Mouse (Mus musculus): ENCODE data around the gene Hax1. TPM values are rescaled to one million over a fixed set of nuclear protein-coding genes. Genes with fewer than 3 reads are reported as not detected.
A peak's percentile ranks its signal among the peaks of the same experiment; 100 is the strongest.

Hax1 gene
- polyA plus RNA-seq, 1 experiment from 2014 or later, result 172 TPM

GRCm38 (mm10) chr3:89997791-89998495, 637 bp downstream of the Hax1 start:
- WGBS, result 7% methylated on average over 20 of the region's 23 CpGs
- Histone ChIP-seq H3K4me3 (ENCODE audit: low read depth, low read length) (peak overlapping the region; percentile 67), H3K9me3 (ENCODE audit: control insufficient read depth, low read length) (no peaks in the 10 kb centered on the region), H3K9ac (ENCODE audit: low read length) (peak overlapping the region; percentile 63), H3K27me3 (ENCODE audit: control insufficient read depth, insufficient read depth, low read length) (no peaks in the 10 kb centered on the region), H3K36me3 (ENCODE audit: control insufficient read depth, insufficient read depth, low read length) (peaks cover 8% of the 10 kb centered on the region), H3K4me2 (ENCODE audit: low read depth) (peak overlapping the region; percentile 71), H3K4me1 (ENCODE audit: control insufficient read depth, insufficient read depth, low read length) (0 out of 2 replicates have a peak, but pooled peaks cover 3% of the 10 kb centered on the region), H3K27ac (ENCODE audit: low read depth, low read length) (no peak overlapping the region)
- ATAC-seq (ENCODE audit: insufficient read depth, low FRiP score, low TSS enrichment), result peak; percentile 65
- DNase-seq (ENCODE audit: low spot score), result no peak

GRCm38 (mm10) chr3:89994807-89995515, 3.6 kb downstream of the Hax1 start:
- H3K4me3 ChIP-seq (ENCODE audit: low read depth, low read length), result no peak overlapping the region
- ATAC-seq (ENCODE audit: insufficient read depth, low FRiP score, low TSS enrichment) (no peak), DNase-seq (ENCODE audit: low spot score) (no peak)
- H3K4me2 ChIP-seq (ENCODE audit: low read depth), result no peak overlapping the region
- peaks cover 2% of the 10 kb centered on the region; the same call in 1 of the 2 replicates for H3K36me3 ChIP-seq (ENCODE audit: control insufficient read depth, insufficient read depth, low read length)
- no peaks in the 10 kb centered on the region for H3K9me3 ChIP-seq (ENCODE audit: control insufficient read depth, low read length)
- H3K9ac ChIP-seq (ENCODE audit: low read length), result no peak overlapping the region
- 0 out of 2 replicates have a peak, but pooled peaks cover 3% of the 10 kb centered on the region for H3K4me1 ChIP-seq (ENCODE audit: control insufficient read depth, insufficient read depth, low read length)
- no peaks in the 10 kb centered on the region for H3K27me3 ChIP-seq (ENCODE audit: control insufficient read depth, insufficient read depth, low read length)
- 94% methylated on average over 5 of the region's 5 CpGs for WGBS
- no peak overlapping the region for H3K27ac ChIP-seq (ENCODE audit: low read depth, low read length)

- Histone ChIP-seq H3K27ac (ENCODE audit: low read depth, low read length) (no peak overlapping the region), H3K9ac (ENCODE audit: low read length) (no peak overlapping the region), H3K27me3 (ENCODE audit: control insufficient read depth, insufficient read depth, low read length) (no peaks in the 10 kb centered on the region), H3K4me2 (ENCODE audit: low read depth) (no peak overlapping the region), H3K4me1 (ENCODE audit: control insufficient read depth, insufficient read depth, low read length) (no peaks in the 10 kb centered on the region), H3K36me3 (ENCODE audit: control insufficient read depth, insufficient read depth, low read length) (no peaks in the 10 kb centered on the region), H3K9me3 (ENCODE audit: control insufficient read depth, low read length) (no peaks in the 10 kb centered on the region), H3K4me3 (ENCODE audit: low read depth, low read length) (no peak overlapping the region)
- WGBS, result 93% methylated on average over 4 of the region's 4 CpGs
- ATAC-seq (ENCODE audit: insufficient read depth, low FRiP score, low TSS enrichment) (no peak), DNase-seq (ENCODE audit: low spot score) (no peak)
These were observed 10.8 kb downstream of the Hax1 start for GRCm38 (mm10) chr3:89987822-89988221.

GRCm38 (mm10) chr3:89987211-89987610, 11.4 kb downstream of the Hax1 start:
- Histone ChIP-seq H3K27ac (ENCODE audit: low read depth, low read length) (no peak overlapping the region), H3K4me3 (ENCODE audit: low read depth, low read length) (no peak overlapping the region), H3K4me2 (ENCODE audit: low read depth) (no peak overlapping the region), H3K4me1 (ENCODE audit: control insufficient read depth, insufficient read depth, low read length) (no peaks in the 10 kb centered on the region), H3K36me3 (ENCODE audit: control insufficient read depth, insufficient read depth, low read length) (no peaks in the 10 kb centered on the region), H3K27me3 (ENCODE audit: control insufficient read depth, insufficient read depth, low read length) (no peaks in the 10 kb centered on the region), H3K9me3 (ENCODE audit: control insufficient read depth, low read length) (no peaks in the 10 kb centered on the region), H3K9ac (ENCODE audit: low read length) (no peak overlapping the region)
- 67% methylated on average over 3 of the region's 3 CpGs for WGBS
- DNase-seq (ENCODE audit: low spot score), result no peak
- ATAC-seq (ENCODE audit: insufficient read depth, low FRiP score, low TSS enrichment), result no peak

GRCm38 (mm10) chr3:89982426-89982825, 16.2 kb downstream of the Hax1 start:
- ATAC-seq (ENCODE audit: insufficient read depth, low FRiP score, low TSS enrichment) (no peak), DNase-seq (ENCODE audit: low spot score) (no peak)
- no peaks in the 10 kb centered on the region for H3K36me3 ChIP-seq (ENCODE audit: control insufficient read depth, insufficient read depth, low read length)
- H3K4me2 ChIP-seq (ENCODE audit: low read depth), result no peak overlapping the region
- no peak overlapping the region for H3K9ac ChIP-seq (ENCODE audit: low read length)
- no peaks in the 10 kb centered on the region for H3K9me3 ChIP-seq (ENCODE audit: control insufficient read depth, low read length)
- WGBS, result 76% methylated on average over 5 of the region's 5 CpGs
- no peaks in the 10 kb centered on the region for H3K4me1 ChIP-seq (ENCODE audit: control insufficient read depth, insufficient read depth, low read length)
- no peaks in the 10 kb centered on the region for H3K27me3 ChIP-seq (ENCODE audit: control insufficient read depth, insufficient read depth, low read length)
- no peak overlapping the region for H3K4me3 ChIP-seq (ENCODE audit: low read depth, low read length)
- H3K27ac ChIP-seq (ENCODE audit: low read depth, low read length), result no peak overlapping the region

GRCm38 (mm10) chr3:89976859-89977258, 21.7 kb downstream of the Hax1 start:
- Histone ChIP-seq H3K9ac (ENCODE audit: low read length) (no peak overlapping the region), H3K4me3 (ENCODE audit: low read depth, low read length) (no peak overlapping the region), H3K9me3 (ENCODE audit: control insufficient read depth, low read length) (no peaks in the 10 kb centered on the region), H3K36me3 (ENCODE audit: control insufficient read depth, insufficient read depth, low read length) (no peaks in the 10 kb centered on the region), H3K27me3 (ENCODE audit: control insufficient read depth, insufficient read depth, low read length) (no peaks in the 10 kb centered on the region), H3K4me1 (ENCODE audit: control insufficient read depth, insufficient read depth, low read length) (no peaks in the 10 kb centered on the region), H3K4me2 (ENCODE audit: low read depth) (no peak overlapping the region), H3K27ac (ENCODE audit: low read depth, low read length) (no peak overlapping the region)
- DNase-seq (ENCODE audit: low spot score), result no peak
- ATAC-seq (ENCODE audit: insufficient read depth, low FRiP score, low TSS enrichment), result no peak

- H3K9me3 ChIP-seq (ENCODE audit: control insufficient read depth, low read length), result no peaks in the 10 kb centered on the region
- no peak overlapping the region for H3K27ac ChIP-seq (ENCODE audit: low read depth, low read length)
- no peaks in the 10 kb centered on the region for H3K36me3 ChIP-seq (ENCODE audit: control insufficient read depth, insufficient read depth, low read length)
- ATAC-seq (ENCODE audit: insufficient read depth, low FRiP score, low TSS enrichment) (no peak), DNase-seq (ENCODE audit: low spot score) (no peak)
- peaks cover 6% of the 10 kb centered on the region for H3K4me1 ChIP-seq (ENCODE audit: control insufficient read depth, insufficient read depth, low read length)
- H3K4me2 ChIP-seq (ENCODE audit: low read depth), result no peak overlapping the region
- WGBS, result 74% methylated on average over 7 of the region's 7 CpGs
- no peaks in the 10 kb centered on the region for H3K27me3 ChIP-seq (ENCODE audit: control insufficient read depth, insufficient read depth, low read length)
- no peak overlapping the region for H3K9ac ChIP-seq (ENCODE audit: low read length)
- no peak overlapping the region for H3K4me3 ChIP-seq (ENCODE audit: low read depth, low read length)
These were observed 30.1 kb downstream of the Hax1 start for GRCm38 (mm10) chr3:89968509-89968908.

GRCm38 (mm10) chr3:89966946-89967345, 31.6 kb downstream of the Hax1 start:
- Histone ChIP-seq H3K4me3 (ENCODE audit: low read depth, low read length) (no peak overlapping the region), H3K27ac (ENCODE audit: low read depth, low read length) (no peak overlapping the region), H3K9ac (ENCODE audit: low read length) (no peak overlapping the region), H3K4me2 (ENCODE audit: low read depth) (no peak overlapping the region), H3K27me3 (ENCODE audit: control insufficient read depth, insufficient read depth, low read length) (no peaks in the 10 kb centered on the region), H3K36me3 (ENCODE audit: control insufficient read depth, insufficient read depth, low read length) (no peaks in the 10 kb centered on the region), H3K9me3 (ENCODE audit: control insufficient read depth, low read length) (no peaks in the 10 kb centered on the region), H3K4me1 (ENCODE audit: control insufficient read depth, insufficient read depth, low read length) (peaks cover 8% of the 10 kb centered on the region)
- ATAC-seq (ENCODE audit: insufficient read depth, low FRiP score, low TSS enrichment), result no peak
- 76% methylated on average over 4 of the region's 4 CpGs for WGBS
- no peak for DNase-seq (ENCODE audit: low spot score)

GRCm38 (mm10) chr3:89965972-89966371, 32.6 kb downstream of the Hax1 start:
- ATAC-seq (ENCODE audit: insufficient read depth, low FRiP score, low TSS enrichment) (no peak), DNase-seq (ENCODE audit: low spot score) (no peak)
- Histone ChIP-seq H3K27ac (ENCODE audit: low read depth, low read length) (no peak overlapping the region), H3K4me1 (ENCODE audit: control insufficient read depth, insufficient read depth, low read length) (peaks cover 18% of the 10 kb centered on the region), H3K4me2 (ENCODE audit: low read depth) (no peak overlapping the region), H3K9ac (ENCODE audit: low read length) (no peak overlapping the region), H3K36me3 (ENCODE audit: control insufficient read depth, insufficient read depth, low read length) (no peaks in the 10 kb centered on the region), H3K4me3 (ENCODE audit: low read depth, low read length) (no peak overlapping the region), H3K9me3 (ENCODE audit: control insufficient read depth, low read length) (no peaks in the 10 kb centered on the region), H3K27me3 (ENCODE audit: control insufficient read depth, insufficient read depth, low read length) (no peaks in the 10 kb centered on the region)
- WGBS, result 96% methylated on average over 5 of the region's 5 CpGs

Data from neural tube, embryonic 11.5 days (tissue).